Mouse (Mus musculus): ENCODE results near the gene Adam23.

Adam23 gene

DNA sequence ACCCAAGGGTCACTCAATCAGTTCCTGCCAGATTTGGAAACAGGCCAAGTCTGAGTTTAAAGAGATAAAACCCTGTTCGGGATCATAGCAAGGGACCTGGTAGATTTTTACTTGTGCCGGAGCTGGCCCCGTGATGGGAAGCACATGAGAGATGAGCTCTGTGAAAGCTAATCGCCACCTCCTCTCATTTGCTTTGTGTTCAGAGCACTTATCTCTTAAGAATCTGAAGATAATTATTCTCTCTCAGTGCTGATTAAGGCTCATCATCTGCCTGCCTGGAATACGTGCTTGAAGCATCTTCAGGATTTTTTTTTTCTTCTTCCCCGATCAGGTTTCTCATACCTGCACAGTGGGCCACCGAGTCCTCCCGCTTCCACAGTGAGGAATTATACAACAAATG, 133.5 kb downstream of the Adam23 start:
- 77% methylated on average over 8 of the region's 8 CpGs for WGBS

DNA sequence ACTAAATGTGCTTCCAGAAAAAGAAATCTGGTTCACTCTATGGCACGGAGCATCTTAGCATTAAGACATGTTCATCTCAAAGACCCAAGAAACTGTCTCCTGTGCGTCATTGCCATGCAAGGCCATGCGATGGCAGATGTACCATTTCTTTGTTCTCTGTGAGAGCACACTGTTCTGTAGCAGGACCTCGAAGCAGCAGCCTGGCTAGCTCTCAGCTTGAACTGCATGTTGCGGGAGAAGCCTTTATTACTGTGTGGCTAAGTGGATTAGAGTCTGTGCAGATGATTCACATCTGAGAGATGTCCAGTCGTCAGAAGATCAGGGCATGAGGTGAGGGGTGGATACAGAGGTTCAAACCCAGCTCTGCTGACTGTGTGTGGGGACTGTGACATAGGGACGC, 141.2 kb downstream of the Adam23 start:
- WGBS: 61% methylated on average over 7 of the region's 7 CpGs

DNA sequence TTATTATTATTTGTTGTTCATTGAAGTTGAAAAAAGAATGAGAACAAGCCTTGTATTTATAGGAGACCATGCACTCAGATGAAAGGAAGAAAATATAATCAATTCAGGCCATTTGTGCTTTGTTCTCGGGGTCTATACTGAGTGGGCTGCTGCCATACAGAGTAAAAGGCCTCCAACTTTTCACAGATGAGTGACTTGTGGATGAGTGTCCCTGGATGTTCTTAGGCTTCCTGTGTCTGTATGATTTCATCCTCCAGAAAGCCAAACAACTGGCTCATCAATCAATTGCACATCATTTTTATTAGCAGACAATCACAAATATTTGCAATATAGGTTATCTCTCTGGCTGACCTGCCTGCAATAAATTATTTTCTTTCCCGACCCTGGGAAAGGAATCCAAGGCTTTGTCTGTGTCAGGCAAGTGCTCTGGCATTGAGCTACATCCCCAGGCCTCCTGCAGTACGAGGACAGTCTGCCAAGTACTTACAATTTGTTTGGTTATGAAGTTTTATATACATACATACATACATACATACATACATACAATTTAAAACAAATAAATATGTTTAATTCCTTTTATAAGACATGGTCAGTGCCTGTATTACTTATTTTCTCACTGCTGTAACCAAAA, 158.3 kb downstream of the Adam23 start:
- WGBS: 73% methylated on average over 3 of the region's 3 CpGs

DNA sequence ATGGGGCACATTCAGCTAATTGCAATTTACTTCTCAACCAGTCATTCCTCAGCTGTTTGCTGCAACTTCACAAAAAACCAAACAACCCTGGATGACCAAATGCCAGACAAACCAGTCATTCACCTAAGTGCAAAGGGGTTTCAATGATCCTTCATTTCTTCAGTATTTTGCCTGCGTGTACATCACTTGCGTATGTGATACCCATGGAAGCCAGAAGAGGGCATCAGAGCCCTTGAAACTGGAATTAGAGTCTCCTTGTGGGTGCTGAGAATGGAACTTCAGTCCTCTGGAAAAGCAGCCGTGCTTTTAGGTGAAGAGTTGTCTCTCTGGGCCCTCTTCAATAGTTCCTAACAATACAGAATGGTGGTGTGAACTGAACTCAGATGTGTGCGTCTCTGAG, 163.9 kb downstream of the Adam23 start:
- 92% methylated on average over 4 of the region's 4 CpGs for WGBS

DNA sequence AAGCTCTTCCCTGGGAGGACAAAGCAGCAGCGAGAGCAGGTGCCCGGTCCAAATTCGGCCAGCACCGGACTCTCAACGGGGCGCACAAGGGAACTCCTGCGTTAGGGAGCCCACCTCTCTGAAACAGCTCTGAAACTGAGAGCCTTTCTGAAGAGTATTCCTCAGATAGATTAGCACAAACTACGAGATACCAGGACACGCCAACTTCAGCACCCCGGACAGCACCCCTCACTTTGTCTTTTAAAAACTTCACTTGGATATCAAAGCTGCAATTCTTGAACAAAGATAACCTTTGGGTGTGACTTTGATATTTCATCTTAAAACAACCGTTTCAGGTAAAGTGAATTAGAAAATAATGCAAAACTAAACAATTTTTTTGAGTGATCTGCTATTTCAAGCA, 168.9 kb downstream of the Adam23 start:
- WGBS: 11% methylated on average over 11 of the region's 11 CpGs

DNA sequence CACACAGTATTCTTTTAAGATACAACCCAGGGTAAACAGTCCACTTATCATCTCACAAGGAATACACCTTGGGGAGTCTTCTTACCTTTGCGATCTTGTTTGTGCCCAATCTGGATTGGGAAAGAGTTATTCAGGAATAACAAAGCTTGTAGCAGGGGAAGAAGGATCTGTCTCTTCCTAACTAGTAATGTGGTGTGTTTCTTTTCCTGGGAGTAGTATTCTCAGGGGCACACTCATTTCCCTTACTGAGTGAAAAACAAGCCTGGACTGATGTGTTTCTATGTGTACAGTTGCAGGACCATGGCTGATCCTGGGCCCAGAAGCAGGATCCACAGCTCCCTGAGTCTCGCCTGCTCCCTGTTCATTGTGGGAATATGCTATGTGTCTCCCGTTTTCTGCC, 170.0 kb downstream of the Adam23 start, which contains the start of gene Gm39653:
Gene Gm39653, plus strand, starts transcription at position 301 of the 400 bp plus-strand sequence.
- 92% methylated on average over 3 of the region's 3 CpGs for WGBS

DNA sequence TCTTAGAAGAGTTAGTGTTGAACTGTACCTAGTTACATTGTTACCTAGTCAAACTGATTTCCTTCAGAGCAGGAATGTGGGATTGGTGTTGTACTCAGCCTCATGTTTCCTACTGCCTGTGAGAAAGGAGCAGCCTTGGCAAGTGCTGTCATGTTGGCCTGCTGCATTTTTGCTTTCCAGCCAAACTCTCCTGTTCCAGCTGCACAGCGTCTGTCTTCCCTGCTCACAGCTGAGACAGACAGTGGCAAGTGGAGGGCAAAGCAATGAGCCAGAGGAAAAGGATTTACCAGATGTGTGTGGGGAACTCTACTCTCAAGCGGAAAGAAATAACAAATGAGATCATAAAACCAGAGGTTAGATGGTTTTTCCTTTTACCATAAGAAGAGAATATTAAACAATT, 182.5 kb downstream of the Adam23 start:
- 48% methylated on average over 2 of the region's 2 CpGs for WGBS

DNA sequence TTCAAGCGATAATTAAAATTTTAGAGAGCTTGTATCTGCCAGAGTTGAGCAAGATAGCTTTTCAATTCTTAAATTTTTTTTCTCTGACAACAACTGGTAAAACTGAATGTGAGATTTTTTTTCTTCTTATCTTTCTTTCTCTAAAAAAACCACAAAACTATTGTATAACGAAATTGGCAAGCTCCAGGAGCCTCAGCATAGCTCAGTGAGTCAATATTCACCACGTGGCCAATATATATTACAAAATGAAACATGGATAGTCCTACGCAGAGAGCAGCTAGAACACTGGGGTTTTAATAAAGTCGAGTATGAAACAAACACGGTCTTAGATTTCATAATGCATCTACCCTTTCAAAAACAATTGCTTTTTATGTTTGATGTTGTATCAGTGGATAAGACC, 194.2 kb downstream of the Adam23 start:
- WGBS: 67% methylated on average over 6 of the region's 6 CpGs

Data from cerebral cortex, adult 2 months (tissue).